Mouse (Mus musculus): ENCODE data around the gene Nfat5. TPM values are rescaled to one million over a fixed set of nuclear protein-coding genes. Genes with fewer than 3 reads are reported as not detected.

Gene Nfat5
- total and polyA plus RNA-seq, 3 experiments, result 12.5 to 25.0 (median 22.5) TPM

GRCm38 (mm10) chr8:107265811-107266210 is 27.5 kb upstream of the Nfat5 start:
- no peaks in the 10 kb centered on the region for H3K27me3 ChIP-seq (ENCODE audit: control insufficient read depth, insufficient read depth, low read length)
- H3K9ac ChIP-seq (ENCODE audit: low read depth, low read length), result no peak overlapping the region; the same call in 1 of the 2 replicates
- TF ChIP-seq POLR2A (IDR thresholded peaks at IDR 0.05; ENCODE audit: insufficient read depth, low read depth, low read length) (no peak), CTCF (IDR thresholded peaks at IDR 0.05) (no peak), EP300 (IDR thresholded peaks at IDR 0.05; ENCODE audit: insufficient read depth, low read depth, low read length) (no peak)
- no peaks in the 10 kb centered on the region for H3K79me2 ChIP-seq (replicated peaks; ENCODE audit: control insufficient read depth, insufficient read depth, low read length)
- intact Hi-C loops (cut with DNase I), result no loop called here
- peaks cover 3% of the 10 kb centered on the region for H3K4me1 ChIP-seq (ENCODE audit: control insufficient read depth, insufficient read depth, low read length)
- no peak overlapping the region for H3K4me3 ChIP-seq
- no peak overlapping the region for H3K27ac ChIP-seq
- peak; percentile 9 to 22 for DNase-seq
- 49% methylated on average over 10 of the region's 10 CpGs for WGBS
- H3K36me3 ChIP-seq (ENCODE audit: control insufficient read depth, insufficient read depth, low read length), result no peaks in the 10 kb centered on the region

GRCm38 (mm10) chr8:107268501-107268900 is 24.8 kb upstream of the Nfat5 start:
- 45% methylated on average over 9 of the region's 9 CpGs for WGBS
- Histone ChIP-seq H3K9ac (ENCODE audit: low read depth, low read length) (no peak overlapping the region), H3K4me3 (no peak overlapping the region), H3K4me1 (ENCODE audit: control insufficient read depth, insufficient read depth, low read length) (peaks cover 3% of the 10 kb centered on the region), H3K79me2 (replicated peaks; ENCODE audit: control insufficient read depth, insufficient read depth, low read length) (no peaks in the 10 kb centered on the region), H3K27ac (no peak overlapping the region), H3K27me3 (ENCODE audit: control insufficient read depth, insufficient read depth, low read length) (no peaks in the 10 kb centered on the region), H3K36me3 (ENCODE audit: control insufficient read depth, insufficient read depth, low read length) (no peaks in the 10 kb centered on the region)
- no peak for DNase-seq
- intact Hi-C loops (cut with DNase I), result no loop called here
- TF ChIP-seq CTCF (IDR thresholded peaks at IDR 0.05), result no peak
- TF ChIP-seq EP300 (IDR thresholded peaks at IDR 0.05; ENCODE audit: insufficient read depth, low read depth, low read length), result no peak
- TF ChIP-seq POLR2A (IDR thresholded peaks at IDR 0.05; ENCODE audit: insufficient read depth, low read depth, low read length), result no peak

- H3K79me2 ChIP-seq (replicated peaks; ENCODE audit: control insufficient read depth, insufficient read depth, low read length), result no peaks in the 10 kb centered on the region
- H3K27me3 ChIP-seq (ENCODE audit: control insufficient read depth, insufficient read depth, low read length), result no peaks in the 10 kb centered on the region
- H3K36me3 ChIP-seq (ENCODE audit: control insufficient read depth, insufficient read depth, low read length), result no peaks in the 10 kb centered on the region
- TF ChIP-seq POLR2A (IDR thresholded peaks at IDR 0.05; ENCODE audit: insufficient read depth, low read depth, low read length), result no peak
- TF ChIP-seq EP300 (IDR thresholded peaks at IDR 0.05; ENCODE audit: insufficient read depth, low read depth, low read length), result no peak
- no peak for TF ChIP-seq CTCF (IDR thresholded peaks at IDR 0.05)
- H3K27ac ChIP-seq, result no peak overlapping the region
- no peak overlapping the region for H3K9ac ChIP-seq (ENCODE audit: low read depth, low read length)
- intact Hi-C loops (cut with DNase I), result no loop called here
- peaks cover 3% of the 10 kb centered on the region for H3K4me1 ChIP-seq (ENCODE audit: control insufficient read depth, insufficient read depth, low read length)
- no peak for DNase-seq
- no peak overlapping the region for H3K4me3 ChIP-seq
Observed at GRCm38 (mm10) chr8:107269191-107269590, 24.1 kb upstream of the Nfat5 start.

- TF ChIP-seq CTCF (IDR thresholded peaks at IDR 0.05) (no peak), POLR2A (IDR thresholded peaks at IDR 0.05; ENCODE audit: insufficient read depth, low read depth, low read length) (no peak), EP300 (IDR thresholded peaks at IDR 0.05; ENCODE audit: insufficient read depth, low read depth, low read length) (no peak)
- Histone ChIP-seq H3K9ac (ENCODE audit: low read depth, low read length) (no peak overlapping the region), H3K36me3 (ENCODE audit: control insufficient read depth, insufficient read depth, low read length) (no peaks in the 10 kb centered on the region), H3K4me1 (ENCODE audit: control insufficient read depth, insufficient read depth, low read length) (peaks cover 3% of the 10 kb centered on the region), H3K79me2 (replicated peaks; ENCODE audit: control insufficient read depth, insufficient read depth, low read length) (no peaks in the 10 kb centered on the region), H3K27me3 (ENCODE audit: control insufficient read depth, insufficient read depth, low read length) (no peaks in the 10 kb centered on the region), H3K4me3 (no peak overlapping the region), H3K27ac (no peak overlapping the region)
- 32% methylated on average over 3 of the region's 3 CpGs for WGBS
- no peak for DNase-seq
- intact Hi-C loops (cut with DNase I), result no loop called here
Observed at GRCm38 (mm10) chr8:107269617-107270139, 23.6 kb upstream of the Nfat5 start.

- no peak overlapping the region for H3K9ac ChIP-seq (ENCODE audit: low read depth, low read length)
- 82% methylated on average over 4 of the region's 4 CpGs for WGBS
- no peak overlapping the region for H3K27ac ChIP-seq
- intact Hi-C loops (cut with DNase I), result no loop called here
- TF ChIP-seq CTCF (IDR thresholded peaks at IDR 0.05) (no peak), POLR2A (IDR thresholded peaks at IDR 0.05; ENCODE audit: insufficient read depth, low read depth, low read length) (no peak), EP300 (IDR thresholded peaks at IDR 0.05; ENCODE audit: insufficient read depth, low read depth, low read length) (no peak)
- peaks cover 3% of the 10 kb centered on the region for H3K4me1 ChIP-seq (ENCODE audit: control insufficient read depth, insufficient read depth, low read length)
- no peaks in the 10 kb centered on the region for H3K36me3 ChIP-seq (ENCODE audit: control insufficient read depth, insufficient read depth, low read length)
- H3K27me3 ChIP-seq (ENCODE audit: control insufficient read depth, insufficient read depth, low read length), result no peaks in the 10 kb centered on the region
- no peak overlapping the region for H3K4me3 ChIP-seq
- no peaks in the 10 kb centered on the region for H3K79me2 ChIP-seq (replicated peaks; ENCODE audit: control insufficient read depth, insufficient read depth, low read length)
- DNase-seq, result no peak
Observed at GRCm38 (mm10) chr8:107270287-107270686, 23.0 kb upstream of the Nfat5 start.

- no peaks in the 10 kb centered on the region for H3K27me3 ChIP-seq (ENCODE audit: control insufficient read depth, insufficient read depth, low read length)
- H3K27ac ChIP-seq, result no peak overlapping the region
- H3K9ac ChIP-seq (ENCODE audit: low read depth, low read length), result no peak overlapping the region
- no peaks in the 10 kb centered on the region for H3K36me3 ChIP-seq (ENCODE audit: control insufficient read depth, insufficient read depth, low read length)
- TF ChIP-seq CTCF (IDR thresholded peaks at IDR 0.05) (no peak), EP300 (IDR thresholded peaks at IDR 0.05; ENCODE audit: insufficient read depth, low read depth, low read length) (no peak), POLR2A (IDR thresholded peaks at IDR 0.05; ENCODE audit: insufficient read depth, low read depth, low read length) (no peak)
- no peak for DNase-seq
- intact Hi-C loops (cut with DNase I), result no loop called here
- 75% methylated on average over 11 of the region's 11 CpGs for WGBS
- no peaks in the 10 kb centered on the region for H3K79me2 ChIP-seq (replicated peaks; ENCODE audit: control insufficient read depth, insufficient read depth, low read length)
- H3K4me3 ChIP-seq, result no peak overlapping the region
- H3K4me1 ChIP-seq (ENCODE audit: control insufficient read depth, insufficient read depth, low read length), result peaks cover 2% of the 10 kb centered on the region
Observed at GRCm38 (mm10) chr8:107270751-107271150, 22.5 kb upstream of the Nfat5 start.
